Mouse (Mus musculus) heart, embryonic 11.5 days (tissue): ENCODE measurements at regions not wholly inside any gene's neighbourhood (a gene's known extent, or its start where the extent isn't known, plus 50 kb on each side); places are given as distances from the start of the nearest gene placed in this dataset.

ENCODE experiments used
- ATAC-seq: fragments of 200-750 bp; cut with Nextera tagmentation; replicated peaks from 2 replicates; pipeline ENCODE4 v1.8.0; 2017; ENCODE audit warnings: moderate library complexity; ENCODE audit not compliant: insufficient number of reproducible peaks, low FRiP score, low TSS enrichment
- H3K27ac ChIP-seq: fragments of 300-500 bp; sonication (generic); 2 replicates; pipeline ENCODE4 v1.5.1; 2014; ENCODE audit warnings: mild to moderate bottlenecking, low read depth, low read length
- H3K27me3 ChIP-seq: fragments of 300-500 bp; sonication (generic); 2 replicates; pipeline ENCODE4 v1.6.1; 2014; ENCODE audit warnings: mild to moderate bottlenecking, low read length, mixed read lengths; ENCODE audit not compliant: control insufficient read depth, insufficient read depth
- H3K36me3 ChIP-seq: fragments of 300-500 bp; sonication (generic); 2 replicates; pipeline ENCODE4 v1.6.1; 2014; ENCODE audit warnings: mild to moderate bottlenecking, low read length, moderate library complexity, mixed read lengths; ENCODE audit not compliant: control insufficient read depth, insufficient read depth
- H3K4me1 ChIP-seq: fragments of 300-500 bp; sonication (generic); 2 replicates; pipeline ENCODE4 v1.6.1; 2014; ENCODE audit warnings: low read length; ENCODE audit not compliant: control insufficient read depth, insufficient read depth
- H3K4me2 ChIP-seq: fragments of 300-500 bp; sonication (generic); 2 replicates; pipeline ENCODE4 v1.6.1; 2014; ENCODE audit warnings: mild to moderate bottlenecking, moderate library complexity
- H3K4me3 ChIP-seq: fragments of 300-500 bp; sonication (generic); 2 replicates; pipeline ENCODE4 v1.5.1; 2014; ENCODE audit warnings: low read depth, low read length
- H3K9ac ChIP-seq: fragments of 300-500 bp; sonication (generic); 2 replicates; pipeline ENCODE4 v1.6.1; 2014; ENCODE audit warnings: mild to moderate bottlenecking, low read depth, low read length, moderate library complexity
- H3K9me3 ChIP-seq: fragments of 300-500 bp; sonication (generic); replicated peaks from 2 replicates; pipeline ENCODE4 v1.6.1; 2016; ENCODE audit warnings: low read length; ENCODE audit not compliant: control insufficient read depth
- WGBS: fragments of 180-500 bp; shearing (Covaris S2); extraction: QIAGEN DNeasy Blood & Tissue Kit; methylation state at CpG from one replicate; pipeline ENCODE4 v1.1.7; 2014; ENCODE audit not compliant: insufficient replicate concordance; 5-methylcytosine and 5-hydroxymethylcytosine counted together

GRCm38 (mm10) chr4:87501791-87502190 is 271.5 kb upstream of the Slc24a2 start:
- H3K4me1 ChIP-seq = no peaks in the 10 kb centered on the region
- no peak overlapping the region for H3K4me2 ChIP-seq
- no peak overlapping the region for H3K4me3 ChIP-seq
- no peak overlapping the region for H3K9ac ChIP-seq
- H3K27me3 ChIP-seq = no peaks in the 10 kb centered on the region
- no peaks in the 10 kb centered on the region for H3K36me3 ChIP-seq
- no peak overlapping the region for H3K27ac ChIP-seq
- no peaks in the 10 kb centered on the region for H3K9me3 ChIP-seq
- 83% methylated on average over 4 of the region's 4 CpGs for WGBS
- no peak for ATAC-seq

GRCm38 (mm10) chr4:87500441-87500840 is 270.2 kb upstream of the Slc24a2 start:
- Histone ChIP-seq H3K9me3 (no peaks in the 10 kb centered on the region), H3K27me3 (no peaks in the 10 kb centered on the region), H3K4me1 (no peaks in the 10 kb centered on the region), H3K4me2 (no peak overlapping the region), H3K4me3 (no peak overlapping the region), H3K9ac (no peak overlapping the region), H3K36me3 (no peaks in the 10 kb centered on the region), H3K27ac (no peak overlapping the region)
- WGBS = 65% methylated on average over 2 of the region's 2 CpGs
- no peak for ATAC-seq

- no peaks in the 10 kb centered on the region for H3K9me3 ChIP-seq
These were observed 257.5 kb upstream of the Slc24a2 start for GRCm38 (mm10) chr4:87487798-87488197.

DNA sequence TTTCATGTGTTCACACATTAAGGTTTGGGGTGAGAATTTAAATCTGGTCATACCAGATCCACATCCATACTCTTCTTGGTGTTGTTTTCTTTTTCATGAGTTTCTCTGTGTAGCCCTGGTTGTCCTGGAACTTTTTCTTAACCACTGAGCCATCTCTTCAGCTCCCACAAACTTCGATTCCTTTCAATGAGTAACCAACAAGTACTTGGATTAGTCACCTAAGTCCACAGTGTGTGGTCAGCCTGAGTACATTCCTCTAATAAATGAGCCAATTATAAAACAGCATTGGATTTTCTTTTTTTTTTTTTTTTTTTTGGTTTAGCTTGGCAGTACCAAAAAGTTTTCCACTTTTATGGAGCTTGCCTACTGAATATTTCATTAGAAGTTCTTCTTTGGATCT is 245.3 kb upstream of the Slc24a2 start:
- Histone ChIP-seq H3K4me2 (no peak overlapping the region), H3K4me3 (no peak overlapping the region), H3K36me3 (no peaks in the 10 kb centered on the region), H3K9ac (no peak overlapping the region), H3K9me3 (no peaks in the 10 kb centered on the region), H3K27me3 (no peaks in the 10 kb centered on the region), H3K27ac (no peak overlapping the region), H3K4me1 (no peaks in the 10 kb centered on the region)
- 73% methylated on average over 1 of the region's 1 CpGs for WGBS
- no peak for ATAC-seq

More at GRCm38 (mm10) chr4:87487798-87488197, 257.5 kb upstream of the Slc24a2 start:
- Histone ChIP-seq H3K9ac (no peak overlapping the region), H3K4me3 (no peak overlapping the region), H3K4me2 (no peak overlapping the region), H3K4me1 (no peaks in the 10 kb centered on the region), H3K36me3 (no peaks in the 10 kb centered on the region), H3K27ac (no peak overlapping the region), H3K27me3 (no peaks in the 10 kb centered on the region)
- no peak for ATAC-seq
- 84% methylated on average over 3 of the region's 3 CpGs for WGBS

DNA sequence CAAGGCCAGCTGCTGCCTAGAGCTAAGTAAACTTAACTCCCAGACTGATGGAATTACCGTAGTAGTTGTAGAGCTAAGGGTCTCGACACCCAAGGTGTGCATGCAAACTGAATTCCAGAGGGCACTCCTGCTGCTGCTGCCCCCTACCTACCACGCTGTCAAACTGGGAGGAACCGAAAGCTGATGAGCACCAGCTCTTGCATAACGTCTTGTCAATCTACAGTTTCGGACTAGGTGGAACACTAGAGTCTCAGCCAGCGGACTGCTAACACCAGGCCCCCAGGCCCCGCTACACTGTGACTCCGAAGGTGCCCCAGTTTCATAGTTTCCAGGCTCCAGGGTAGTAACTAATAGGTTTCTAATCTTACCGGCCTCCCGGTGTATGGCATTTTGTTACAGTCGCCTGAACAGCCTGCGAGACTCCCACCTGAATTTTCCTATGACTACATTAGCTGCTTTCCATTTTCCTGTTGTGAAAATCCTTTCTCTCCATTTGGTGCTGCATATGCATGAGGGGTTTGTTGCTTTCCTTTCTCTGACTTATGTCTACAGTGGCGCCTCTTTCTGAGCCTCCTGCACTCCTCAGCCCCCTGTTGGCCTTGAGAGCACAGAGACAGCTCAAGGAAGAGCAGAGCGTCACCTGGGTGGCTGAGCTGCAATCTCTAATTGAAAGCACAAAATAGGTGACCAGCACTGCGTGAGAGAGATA is 243.2 kb upstream of the Slc24a2 start:
- no peak for ATAC-seq

DNA sequence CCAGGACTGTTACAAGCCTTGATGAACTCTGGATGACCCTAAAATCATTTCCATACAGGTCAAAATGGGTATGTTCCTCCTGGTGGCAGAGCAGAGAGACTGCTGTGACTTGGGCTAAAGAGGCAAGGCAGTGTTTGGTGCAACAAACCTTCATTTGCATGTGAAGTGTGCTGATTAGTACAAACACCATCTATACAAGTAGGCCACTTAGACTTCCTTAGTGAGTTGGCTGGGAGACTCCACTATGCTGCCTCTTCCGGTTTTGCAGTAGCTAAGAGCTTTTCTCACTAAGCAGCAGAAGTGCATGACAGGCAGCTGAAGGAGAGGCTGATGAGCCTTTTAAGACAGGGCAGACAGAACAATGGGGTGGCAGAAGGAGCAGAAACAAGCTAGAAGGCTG is 242.5 kb upstream of the Slc24a2 start:
- no peak overlapping the region for H3K9ac ChIP-seq
- ATAC-seq = no peak

More for the DNA sequence above, 243.2 kb upstream of the Slc24a2 start:
- no peaks in the 10 kb centered on the region for H3K36me3 ChIP-seq
- H3K9ac ChIP-seq = no peak overlapping the region
- no peaks in the 10 kb centered on the region for H3K27me3 ChIP-seq
- H3K4me2 ChIP-seq = no peak overlapping the region
- H3K27ac ChIP-seq = no peak overlapping the region
- H3K9me3 ChIP-seq = no peaks in the 10 kb centered on the region
- no peaks in the 10 kb centered on the region for H3K4me1 ChIP-seq
- no peak overlapping the region for H3K4me3 ChIP-seq
- 84% methylated on average over 16 of the region's 16 CpGs for WGBS

GRCm38 (mm10) chr4:87471385-87471784 is 241.1 kb upstream of the Slc24a2 start:
- no peak overlapping the region for H3K4me3 ChIP-seq
- H3K27ac ChIP-seq = no peak overlapping the region
- no peaks in the 10 kb centered on the region for H3K27me3 ChIP-seq
- H3K36me3 ChIP-seq = no peaks in the 10 kb centered on the region
- no peak overlapping the region for H3K4me2 ChIP-seq
- no peak overlapping the region for H3K9ac ChIP-seq
- H3K9me3 ChIP-seq = no peaks in the 10 kb centered on the region
- 71% methylated on average over 5 of the region's 5 CpGs for WGBS
- no peak for ATAC-seq
- no peaks in the 10 kb centered on the region for H3K4me1 ChIP-seq

More for the DNA sequence above, 242.5 kb upstream of the Slc24a2 start:
- 54% methylated on average over 1 of the region's 1 CpGs for WGBS
- Histone ChIP-seq H3K9me3 (no peaks in the 10 kb centered on the region), H3K4me3 (no peak overlapping the region), H3K27ac (no peak overlapping the region), H3K4me2 (no peak overlapping the region), H3K27me3 (no peaks in the 10 kb centered on the region), H3K36me3 (no peaks in the 10 kb centered on the region), H3K4me1 (no peaks in the 10 kb centered on the region)

GRCm38 (mm10) chr4:87467600-87467999 is 237.3 kb upstream of the Slc24a2 start:
- Histone ChIP-seq H3K36me3 (no peaks in the 10 kb centered on the region), H3K4me2 (no peak overlapping the region), H3K4me1 (no peaks in the 10 kb centered on the region), H3K27me3 (no peaks in the 10 kb centered on the region), H3K4me3 (no peak overlapping the region), H3K27ac (no peak overlapping the region), H3K9ac (no peak overlapping the region), H3K9me3 (no peaks in the 10 kb centered on the region)
- ATAC-seq = no peak

- H3K27me3 ChIP-seq = no peaks in the 10 kb centered on the region
- H3K4me1 ChIP-seq = 0 out of 2 replicates have a peak, but pooled peaks cover 1% of the 10 kb centered on the region
- no peak overlapping the region for H3K4me3 ChIP-seq
- WGBS = 85% methylated on average over 8 of the region's 8 CpGs
- no peaks in the 10 kb centered on the region for H3K9me3 ChIP-seq
- no peak overlapping the region for H3K27ac ChIP-seq
- no peak for ATAC-seq
- no peak overlapping the region for H3K4me2 ChIP-seq
- H3K36me3 ChIP-seq = no peaks in the 10 kb centered on the region
- no peak overlapping the region for H3K9ac ChIP-seq
These were observed 236.7 kb upstream of the Slc24a2 start for GRCm38 (mm10) chr4:87467018-87467417.
